Mouse (Mus musculus) limb, embryonic 14.5 days (tissue): ENCODE measurements around the gene Mapre1. TPM values are rescaled to one million over a fixed set of nuclear protein-coding genes. Genes with fewer than 3 reads are reported as not detected.

Source experiments
- ATAC-seq: fragments of 200-750 bp; cut with Nextera tagmentation; 2 replicates; pipeline ENCODE4 v1.8.0; 2017; ENCODE audit warnings: low read depth, moderate number of reproducible peaks, moderate TSS enrichment; ENCODE audit not compliant: low FRiP score
- DNase-seq: peaks from one replicate; pipeline ENCODE4 v3.0.0-alpha.2; 2015; ENCODE audit warnings: low spot score
- H3K27ac ChIP-seq: fragments of 300-500 bp; sonication (generic); replicated peaks from 2 replicates; pipeline ENCODE4 v1.5.1; 2014; ENCODE audit warnings: low read depth, mild to moderate bottlenecking, low read length, moderate library complexity, mixed read lengths
- H3K27me3 ChIP-seq: fragments of 300-500 bp; sonication (generic); 2 replicates; pipeline ENCODE4 v1.6.1; 2014; ENCODE audit warnings: low read length, mixed read lengths; ENCODE audit not compliant: control insufficient read depth, insufficient read depth
- H3K36me3 ChIP-seq: fragments of 300-500 bp; sonication (generic); 2 replicates; pipeline ENCODE4 v1.6.1; 2014; ENCODE audit warnings: mild to moderate bottlenecking, low read length, moderate library complexity, mixed read lengths; ENCODE audit not compliant: control insufficient read depth, insufficient read depth
- H3K4me1 ChIP-seq: fragments of 300-500 bp; sonication (generic); 2 replicates; pipeline ENCODE4 v1.6.1; 2014; ENCODE audit warnings: antibody characterized with exemption, low read length, mixed read lengths; ENCODE audit not compliant: control insufficient read depth, insufficient read depth
- H3K4me2 ChIP-seq: fragments of 300-500 bp; sonication (generic); replicated peaks from 2 replicates; pipeline ENCODE4 v1.6.1; 2014; ENCODE audit warnings: low read depth, mild to moderate bottlenecking, low read length, moderate library complexity; ENCODE audit not compliant: severe bottlenecking
- H3K4me3 ChIP-seq: fragments of 300-500 bp; sonication (generic); replicated peaks from 2 replicates; pipeline ENCODE4 v1.5.1; 2014; ENCODE audit warnings: low read length
- H3K9ac ChIP-seq: fragments of 300-500 bp; sonication (generic); 2 replicates; pipeline ENCODE4 v1.6.1; 2014; ENCODE audit warnings: mild to moderate bottlenecking, low read depth, low read length, moderate library complexity; ENCODE audit not compliant: severe bottlenecking
- H3K9me3 ChIP-seq: fragments of 300-500 bp; sonication (generic); 2 replicates; pipeline ENCODE4 v1.6.1; 2016; ENCODE audit warnings: low read length; ENCODE audit not compliant: control insufficient read depth
- POLR2A ChIP-seq: fragments of 200-500 bp; IDR thresholded peaks from 2 replicates; pipeline ENCODE4 v1.8.0; 2012; ENCODE audit warnings: inconsistent platforms, mild to moderate bottlenecking, moderate library complexity, borderline replicate concordance; ENCODE audit not compliant: insufficient read depth, insufficient read length; ENCODE audit errors: extremely low read depth
- WGBS: fragments of 180-500 bp; shearing (Covaris S2); extraction: QIAGEN DNeasy Blood & Tissue Kit; methylation state at CpG from one replicate; pipeline ENCODE4 v1.1.7; 2014; 5-methylcytosine and 5-hydroxymethylcytosine counted together
- polyA plus RNA-seq, 2 experiments: library from polyadenylated mRNA; depleted of rRNA in 1 of 2; stranded (reverse) in 1 of 2; unstranded in 1 of 2; fragments of >200 nt; fragmentation: Nextera tagmentation in 1 of 2; extraction: Ambion mirVana in 1 of 2; gene quantifications; 2 replicates each; pipeline versions ENCODE4 v1.2.1 to v1.2.3; 2012 to 2014

Gene Mapre1
- polyA plus RNA-seq, 2 experiments = 36.1 to 203 TPM

GRCm38 (mm10) chr2:153724424-153724823 is 16.6 kb upstream of the Mapre1 start:
- no peak for DNase-seq
- Histone ChIP-seq H3K27ac (no peak overlapping the region), H3K9ac (no peak overlapping the region), H3K27me3 (no peaks in the 10 kb centered on the region), H3K4me3 (no peak overlapping the region), H3K36me3 (no peaks in the 10 kb centered on the region), H3K9me3 (no peaks in the 10 kb centered on the region), H3K4me1 (no peaks in the 10 kb centered on the region), H3K4me2 (no peak overlapping the region)
- TF ChIP-seq POLR2A = no peak
- 97% methylated on average over 2 of the region's 2 CpGs for WGBS
- ATAC-seq = no peak

GRCm38 (mm10) chr2:153724871-153725270 is 16.2 kb upstream of the Mapre1 start:
- ATAC-seq (no peak), DNase-seq (no peak)
- H3K27me3 ChIP-seq = no peaks in the 10 kb centered on the region
- no peak overlapping the region for H3K4me2 ChIP-seq
- H3K36me3 ChIP-seq = no peaks in the 10 kb centered on the region
- H3K9ac ChIP-seq = no peak overlapping the region
- TF ChIP-seq POLR2A = no peak
- WGBS = 86% methylated on average over 2 of the region's 2 CpGs
- no peak overlapping the region for H3K4me3 ChIP-seq
- no peaks in the 10 kb centered on the region for H3K9me3 ChIP-seq
- no peak overlapping the region for H3K27ac ChIP-seq
- H3K4me1 ChIP-seq = no peaks in the 10 kb centered on the region

GRCm38 (mm10) chr2:153725291-153725690 is 15.8 kb upstream of the Mapre1 start:
- no peak for TF ChIP-seq POLR2A
- ATAC-seq (no peak), DNase-seq (no peak)
- no peak overlapping the region for H3K4me3 ChIP-seq
- no peak overlapping the region for H3K27ac ChIP-seq
- no peak overlapping the region for H3K9ac ChIP-seq
- H3K9me3 ChIP-seq = no peaks in the 10 kb centered on the region
- H3K4me1 ChIP-seq = no peaks in the 10 kb centered on the region
- 97% methylated on average over 4 of the region's 4 CpGs for WGBS
- no peaks in the 10 kb centered on the region for H3K27me3 ChIP-seq
- no peak overlapping the region for H3K4me2 ChIP-seq
- no peaks in the 10 kb centered on the region for H3K36me3 ChIP-seq

GRCm38 (mm10) chr2:153734033-153734432 is 7.0 kb upstream of the Mapre1 start:
- DNase-seq = no peak
- 66% methylated on average over 4 of the region's 4 CpGs for WGBS
- no peak overlapping the region for H3K4me3 ChIP-seq
- ATAC-seq = no peak
- H3K36me3 ChIP-seq = no peaks in the 10 kb centered on the region
- TF ChIP-seq POLR2A = no peak
- H3K9me3 ChIP-seq = no peaks in the 10 kb centered on the region
- H3K4me2 ChIP-seq = no peak overlapping the region
- no peaks in the 10 kb centered on the region for H3K4me1 ChIP-seq
- no peaks in the 10 kb centered on the region for H3K27me3 ChIP-seq
- H3K9ac ChIP-seq = no peak overlapping the region
- H3K27ac ChIP-seq = no peak overlapping the region

- 1% methylated on average over 33 of the region's 56 CpGs for whole genome bisulfite sequencing
These were observed 477 bp downstream of the Mapre1 start for GRCm38 (mm10) chr2:153741437-153742065.

More at GRCm38 (mm10) chr2:153741437-153742065, 477 bp downstream of the Mapre1 start:
- Histone ChIP-seq H3K36me3 (peaks cover 10% of the 10 kb centered on the region), H3K9me3 (no peaks in the 10 kb centered on the region), H3K9ac (peak overlapping the region; percentile 91), H3K4me1 (peaks cover 23% of the 10 kb centered on the region), H3K4me3 (peak overlapping the region; percentile 87), H3K27ac (peak overlapping the region; percentile 93), H3K27me3 (no peaks in the 10 kb centered on the region), H3K4me2 (peak overlapping the region; percentile 82)
- TF ChIP-seq POLR2A = no peak
- ATAC-seq (peak; percentile 86), DNase-seq (peak; percentile 64)
